11 mouse cellular contexts compared by ENCODE assay signal in genomic region chr16:44527218-44527905, GRCm38 (mm10). TPM values are rescaled to one million over a fixed set of nuclear protein-coding genes. Genes with fewer than 3 reads are reported as not detected.
DNase-seq lines count a peak whose midpoint lies in the region; ATAC-seq and TF ChIP-seq lines count a peak whose summit lies in the region.
"Had no signal": no experiment of that assay in that cellular context is flagged by ENCODE, and none has a peak within 500 bp of the region (broad histone marks: within the 10 kb centered on the region; RNA-seq: fewer than 3 reads in every experiment).

No protein-coding gene starts in this region.

- H3K9ac ChIP-seq in midbrain, embryonic 11.5 days (ENCODE audit: low read length) = no peak overlapping the region
- H3K9ac ChIP-seq in midbrain, postnatal 0 days (replicated peaks; ENCODE audit: low read length, poor library complexity, severe bottlenecking) = no peak overlapping the region
- H3K9ac ChIP-seq in forebrain, embryonic 12.5 days = 0 out of 2 replicates have a peak overlapping the region, but pooled peaks have one; percentile 5
- H3K9ac ChIP-seq in hindbrain, embryonic 13.5 days = no peak overlapping the region
- no peak overlapping the region for H3K9ac ChIP-seq in midbrain, embryonic 14.5 days (replicated peaks; ENCODE audit: low read length)
- H3K9ac ChIP-seq: liver, embryonic 13.5 days had no signal

- H3K27me3 ChIP-seq in midbrain, embryonic 11.5 days (ENCODE audit: control insufficient read depth, insufficient read depth, low read length) = no peaks in the 10 kb centered on the region
- no peaks in the 10 kb centered on the region for H3K27me3 ChIP-seq in midbrain, postnatal 0 days (ENCODE audit: insufficient read depth, low read length)
- H3K27me3 ChIP-seq in forebrain, embryonic 12.5 days = no peaks in the 10 kb centered on the region
- H3K27me3 ChIP-seq in hindbrain, embryonic 13.5 days = no peaks in the 10 kb centered on the region
- no peaks in the 10 kb centered on the region for H3K27me3 ChIP-seq in midbrain, embryonic 14.5 days (ENCODE audit: control insufficient read depth, insufficient read depth, low read length)

- H3K9me3 ChIP-seq in midbrain, embryonic 11.5 days (ENCODE audit: control insufficient read depth, low read length) = no peaks in the 10 kb centered on the region; the same call in 1 of the 2 replicates
- no peaks in the 10 kb centered on the region for H3K9me3 ChIP-seq in midbrain, postnatal 0 days (ENCODE audit: low read length)
- no peaks in the 10 kb centered on the region for H3K9me3 ChIP-seq in forebrain, embryonic 12.5 days
- H3K9me3 ChIP-seq in hindbrain, embryonic 13.5 days = no peaks in the 10 kb centered on the region
- H3K9me3 ChIP-seq in midbrain, embryonic 14.5 days (ENCODE audit: control insufficient read depth, low read length) = no peaks in the 10 kb centered on the region
- H3K9me3 ChIP-seq: liver, embryonic 13.5 days had no signal

- no peak for TF ChIP-seq CTCF in midbrain, postnatal 0 days (IDR thresholded peaks at IDR 0.05)

- H3K36me3 ChIP-seq in midbrain, embryonic 11.5 days (ENCODE audit: control insufficient read depth, insufficient read depth, low read length) = peaks cover 4% of the 10 kb centered on the region
- no peaks in the 10 kb centered on the region for H3K36me3 ChIP-seq in midbrain, postnatal 0 days (ENCODE audit: insufficient read depth, low read length)
- peaks cover 4% of the 10 kb centered on the region for H3K36me3 ChIP-seq in forebrain, embryonic 12.5 days (replicated peaks)
- H3K36me3 ChIP-seq in hindbrain, embryonic 13.5 days = no peaks in the 10 kb centered on the region
- H3K36me3 ChIP-seq in midbrain, embryonic 14.5 days (ENCODE audit: control insufficient read depth, insufficient read depth, low read length) = no peaks in the 10 kb centered on the region
- H3K36me3 ChIP-seq: liver, embryonic 13.5 days had no signal

- no peak overlapping the region for H3K4me2 ChIP-seq in midbrain, embryonic 11.5 days
- H3K4me2 ChIP-seq in midbrain, postnatal 0 days (ENCODE audit: low read depth, low read length, poor library complexity, severe bottlenecking) = no peak overlapping the region
- peak overlapping the region; percentile 13; the same call in 1 of the 2 replicates for H3K4me2 ChIP-seq in forebrain, embryonic 12.5 days
- H3K4me2 ChIP-seq in hindbrain, embryonic 13.5 days = no peak overlapping the region
- peak overlapping the region; percentile 33 for H3K4me2 ChIP-seq in midbrain, embryonic 14.5 days (ENCODE audit: low read length)
- H3K4me2 ChIP-seq: liver, embryonic 13.5 days had no signal

- WGBS in midbrain, embryonic 11.5 days = 39% methylated on average over 11 of the region's 11 CpGs
- WGBS in midbrain, postnatal 0 days = 38% methylated on average over 11 of the region's 11 CpGs
- WGBS in forebrain, embryonic 12.5 days = 30% methylated on average over 11 of the region's 11 CpGs
- WGBS in hindbrain, embryonic 13.5 days = 44% methylated on average over 11 of the region's 11 CpGs
- WGBS in midbrain, embryonic 14.5 days = 30% methylated on average over 11 of the region's 11 CpGs

- intact Hi-C loops in left cerebral cortex, postnatal 10 days (cut with DNase I) = no loop called here

- H3K4me3 ChIP-seq in midbrain, embryonic 11.5 days (ENCODE audit: low read depth, low read length) = no peak overlapping the region
- H3K4me3 ChIP-seq in midbrain, postnatal 0 days (ENCODE audit: low read depth, low read length) = no peak overlapping the region
- no peak overlapping the region for H3K4me3 ChIP-seq in forebrain, embryonic 12.5 days (replicated peaks)
- H3K4me3 ChIP-seq in hindbrain, embryonic 13.5 days = no peak overlapping the region
- H3K4me3 ChIP-seq in midbrain, embryonic 14.5 days (replicated peaks; ENCODE audit: low read depth, low read length) = no peak overlapping the region
- H3K4me3 ChIP-seq: liver, embryonic 13.5 days had no signal

- H3K4me1 ChIP-seq in midbrain, embryonic 11.5 days (ENCODE audit: control insufficient read depth, insufficient read depth, low read length) = peaks cover 46% of the 10 kb centered on the region
- H3K4me1 ChIP-seq in midbrain, postnatal 0 days (ENCODE audit: insufficient read depth, low read length) = peaks cover 15% of the 10 kb centered on the region
- peaks cover 64% of the 10 kb centered on the region for H3K4me1 ChIP-seq in forebrain, embryonic 12.5 days
- peaks cover 53% of the 10 kb centered on the region for H3K4me1 ChIP-seq in hindbrain, embryonic 13.5 days (replicated peaks)
- peaks cover 51% of the 10 kb centered on the region for H3K4me1 ChIP-seq in midbrain, embryonic 14.5 days (ENCODE audit: control insufficient read depth, insufficient read depth, low read length)
- H3K4me1 ChIP-seq: liver, embryonic 13.5 days had no signal

- peak overlapping the region; percentile 46; the same call in 1 of the 2 replicates for H3K27ac ChIP-seq in midbrain, embryonic 11.5 days (ENCODE audit: low read depth, low read length)
- H3K27ac ChIP-seq in midbrain, postnatal 0 days (ENCODE audit: low read depth, low read length) = no peak overlapping the region
- H3K27ac ChIP-seq in forebrain, embryonic 12.5 days = peak overlapping the region; percentile 67
- peak overlapping the region; percentile 60; the same call in 1 of the 2 replicates for H3K27ac ChIP-seq in hindbrain, embryonic 13.5 days
- peak overlapping the region; percentile 43; the same call in 1 of the 2 replicates for H3K27ac ChIP-seq in midbrain, embryonic 14.5 days (replicated peaks; ENCODE audit: low read depth, low read length)
- H3K27ac ChIP-seq: liver, embryonic 13.5 days had no signal

- ATAC-seq in midbrain, embryonic 11.5 days (ENCODE audit: low FRiP score) = no peak
- ATAC-seq in midbrain, postnatal 0 days (ENCODE audit: low FRiP score) = no peak
- no peak for ATAC-seq in forebrain, embryonic 12.5 days (ENCODE audit: low FRiP score)
- no peak for ATAC-seq in hindbrain, embryonic 13.5 days (ENCODE audit: low FRiP score)
- ATAC-seq in midbrain, embryonic 14.5 days (ENCODE audit: low FRiP score, low TSS enrichment) = no peak

- peak; percentile 89 for DNase-seq in midbrain, embryonic 11.5 days (ENCODE audit: low spot score, missing footprints)
- DNase-seq in midbrain, postnatal 0 days (ENCODE audit: low spot score) = no peak
- no peak for DNase-seq in midbrain, embryonic 14.5 days
- no peak for DNase-seq in left cerebral cortex, postnatal 10 days (ENCODE audit: extremely low spot score in 1 of 2, low spot score in 2 of 2)
- no peak for DNase-seq in cerebellum, adult 8-10 months
- no peak for DNase-seq in ovary, adult 18-20 months (ENCODE audit: low spot score)
- DNase-seq: kidney, adult 9 months; liver, embryonic 13.5 days; thymus, postnatal 4 days had no signal

RNA-seq across cellular contexts. Expression of gene Boc, which starts 31.3 kb away (rescaled TPM):
- 37.8 and 44.7 TPM in 2 replicates for polyA plus RNA-seq in midbrain, embryonic 11.5 days (2014; fragmentation: Nextera tagmentation; extraction: Ambion mirVana)
- total RNA-seq in midbrain, postnatal 0 days (2014; rRNA removed) = 13.5 and 24.9 TPM in 2 replicates
- 2.7 and 3.9 TPM in 2 replicates for polyA plus RNA-seq in midbrain, postnatal 0 days (2015; fragmentation: Nextera tagmentation; extraction: Ambion mirVana)
- polyA plus RNA-seq in forebrain, embryonic 12.5 days (2016; fragmentation: Nextera tagmentation; extraction: Ambion mirVana) = 28.3 and 31.0 TPM in 2 replicates
- polyA plus RNA-seq in hindbrain, embryonic 13.5 days (2015; fragmentation: Nextera tagmentation; extraction: Ambion mirVana) = 14.0 and 17.2 TPM in 2 replicates
- 14.1 and 22.6 TPM in 2 replicates for polyA plus RNA-seq in midbrain, embryonic 14.5 days (2014; fragmentation: Nextera tagmentation; extraction: Ambion mirVana)
- total RNA-seq in left cerebral cortex, postnatal 10 days (2021) = 10 to 100 TPM; 20.4 to 21.4 TPM

Comparison
In these comparisons a context has a peak if more than half of its experiments do, and no peak if none do; other contexts are left out.
1. H3K4me2 ChIP-seq: peak in forebrain, embryonic 12.5 days (single experiment) and midbrain, embryonic 14.5 days (single experiment); none in midbrain, embryonic 11.5 days (single experiment), midbrain, postnatal 0 days (single experiment) and hindbrain, embryonic 13.5 days (single experiment).